Mouse (Mus musculus) layer of hippocampus, adult 2 months (tissue): Measurements from ENCODE around the gene Spryd4. TPM values are rescaled to one million over a fixed set of nuclear protein-coding genes. Genes with fewer than 3 reads are reported as not detected.

Experiments used
- total RNA-seq, 2 experiments: library from RNA; stranded (reverse); gene quantifications; 2 replicates each; pipeline ENCODE4 v1.2.3; 2021

The Spryd4 gene
- total RNA-seq, 2 experiments from 2014 or later: 9.5 to 10.4 TPM

Other genes starting within 250 kb of the Spryd4 start
- not detected for gene Hsd17b6, start 204.2 kb downstream of the Spryd4 start, total RNA-seq
- gene Prim1, start 196.6 kb downstream of the Spryd4 start, total RNA-seq: 1 to 10 TPM; 7.7 to 8.0 TPM
- gene Naca, start 176.2 kb downstream of the Spryd4 start, total RNA-seq: 100 to 1,000 TPM; 333 to 336 TPM
- gene Ptges3, start 152.9 kb downstream of the Spryd4 start, total RNA-seq: 100 to 1,000 TPM; 135 to 142 TPM
- 1,000 to 10,000 TPM; 1,635 to 1,673 TPM for gene Atp5b, start 128.5 kb downstream of the Spryd4 start, total RNA-seq
- gene Baz2a, start 120.2 kb downstream of the Spryd4 start, total RNA-seq: 10 to 100 TPM; 42.8 to 45.5 TPM
- gene Rbms2, start 31.5 kb downstream of the Spryd4 start, total RNA-seq: 10 to 100 TPM; 12.7 to 12.8 TPM
- 10 to 100 TPM; 20.1 to 21.0 TPM for gene Gls2, start 17.4 kb downstream of the Spryd4 start, total RNA-seq
- not detected for gene Mip, start 14.0 kb upstream of the Spryd4 start, total RNA-seq
- gene Timeless, start 20.3 kb upstream of the Spryd4 start, total RNA-seq: 1 to 10 TPM; 5.4 to 6.4 TPM
- not detected for gene Apon, start 42.3 kb upstream of the Spryd4 start, total RNA-seq
- gene Apof, start 56.9 kb upstream of the Spryd4 start, total RNA-seq: not detected
- gene Stat2, start 58.8 kb upstream of the Spryd4 start, total RNA-seq: 10 to 100 TPM; 34.4 to 34.7 TPM
- under 1 TPM in 1 of 2 experiments, not detected in 1; 0.27 TPM for gene Il23a, start 86.9 kb upstream of the Spryd4 start, total RNA-seq
- 10 to 100 TPM; 14.7 to 16.4 TPM for gene Pan2, start 91.5 kb upstream of the Spryd4 start, total RNA-seq
- gene Cnpy2, start 110.7 kb upstream of the Spryd4 start, total RNA-seq: 10 to 100 TPM; 78.8 to 83.0 TPM
- 100 to 1,000 TPM; 226 to 235 TPM for gene Cs, start 125.9 kb upstream of the Spryd4 start, total RNA-seq
- gene Coq10a, start 157.2 kb upstream of the Spryd4 start, total RNA-seq: 10 to 100 TPM; 48.6 to 49.2 TPM
- gene Ankrd52, start 165.3 kb upstream of the Spryd4 start, total RNA-seq: 10 to 100 TPM; 50.6 to 51.6 TPM
- gene Slc39a5, start 189.4 kb upstream of the Spryd4 start, total RNA-seq: under 1 TPM in 1 of 2 experiments, not detected in 1; 0.29 TPM
- gene Nabp2, start 199.7 kb upstream of the Spryd4 start, total RNA-seq: 10 to 100 TPM; 88.2 to 93.0 TPM
- gene Rnf41, start 199.8 kb upstream of the Spryd4 start, total RNA-seq: 10 to 100 TPM; 69.5 to 71.8 TPM
- 100 to 1,000 TPM; 246 to 255 TPM for gene Smarcc2, start 247.4 kb upstream of the Spryd4 start, total RNA-seq